Comparison of ENCODE assay signal across 8 mouse cellular contexts in the genomic region with DNA sequence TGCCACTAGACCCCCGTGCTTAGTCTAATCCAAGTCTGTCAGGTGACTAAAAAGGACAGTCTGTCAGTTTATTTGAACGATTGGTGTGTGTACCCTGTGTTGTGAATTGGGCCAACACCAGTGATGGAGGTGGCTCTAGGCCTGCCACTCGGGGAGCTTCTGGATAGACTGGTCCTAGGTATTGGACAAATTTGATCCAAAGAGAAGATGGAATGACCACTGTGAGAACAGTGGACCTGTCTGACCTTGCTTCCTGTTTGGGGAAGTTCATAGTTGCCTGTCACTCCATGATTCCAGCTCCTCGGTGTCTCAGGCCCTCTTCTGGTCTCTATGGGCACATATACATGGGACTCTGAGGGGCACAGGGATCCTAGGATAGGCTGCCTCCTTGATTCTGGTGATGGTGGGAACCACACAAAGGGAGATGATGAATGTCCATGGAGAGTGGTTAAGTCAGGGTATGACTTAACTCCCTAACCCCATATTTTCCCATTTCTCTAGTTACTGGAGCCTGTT. TPM values are rescaled to one million over a fixed set of nuclear protein-coding genes. Genes with fewer than 3 reads are reported as not detected.
DNase-seq lines count a peak whose midpoint lies in the region; ATAC-seq lines count a peak whose summit lies in the region.

No protein-coding gene starts in this region.

- peak overlapping the region; percentile 99 for H3K4me3 ChIP-seq in megakaryocyte, embryonic 14.5 days (replicated peaks)
- peak overlapping the region; percentile 91 for H3K4me3 ChIP-seq in forebrain, embryonic 13.5 days
- H3K4me3 ChIP-seq in liver, embryonic 11.5 days (ENCODE audit: low read depth, low read length): peak overlapping the region; percentile 96
- peak overlapping the region; percentile 95 for H3K4me3 ChIP-seq in stomach, embryonic 16.5 days (replicated peaks; ENCODE audit: low read length)

- no peak for ATAC-seq in megakaryocyte, adult 5-6 weeks (ENCODE audit: poor library complexity, severe bottlenecking)
- ATAC-seq in forebrain, embryonic 13.5 days: no peak
- ATAC-seq in liver, embryonic 11.5 days (replicated peaks; ENCODE audit: low FRiP score): no peak
- no peak for ATAC-seq in stomach, embryonic 16.5 days (ENCODE audit: insufficient read depth, low FRiP score)

- H3K9me3 ChIP-seq in megakaryocyte, embryonic 14.5 days: no peaks in the 10 kb centered on the region
- no peaks in the 10 kb centered on the region for H3K9me3 ChIP-seq in forebrain, embryonic 13.5 days (replicated peaks)
- H3K9me3 ChIP-seq in liver, embryonic 11.5 days (ENCODE audit: control insufficient read depth, low read length): no peaks in the 10 kb centered on the region
- no peaks in the 10 kb centered on the region for H3K9me3 ChIP-seq in stomach, embryonic 16.5 days (replicated peaks; ENCODE audit: control insufficient read depth, low read length)

- H3K4me1 ChIP-seq in megakaryocyte, embryonic 14.5 days: peaks cover 45% of the 10 kb centered on the region
- peaks cover 20% of the 10 kb centered on the region for H3K4me1 ChIP-seq in forebrain, embryonic 13.5 days
- H3K4me1 ChIP-seq in liver, embryonic 11.5 days (replicated peaks; ENCODE audit: control insufficient read depth, insufficient read depth, low read length): peaks cover 22% of the 10 kb centered on the region
- peaks cover 8% of the 10 kb centered on the region for H3K4me1 ChIP-seq in stomach, embryonic 16.5 days (ENCODE audit: control insufficient read depth, insufficient read depth, low read length)

- intact Hi-C loops in left cerebral cortex, postnatal 36 days (cut with DNase I): no loop called here

- peak overlapping the region; percentile 93 for H3K4me2 ChIP-seq in forebrain, embryonic 13.5 days
- peak overlapping the region; percentile 95 for H3K4me2 ChIP-seq in liver, embryonic 11.5 days
- H3K4me2 ChIP-seq in stomach, embryonic 16.5 days (ENCODE audit: low read depth, low read length): peak overlapping the region; percentile 91

- no peak for DNase-seq in liver, embryonic 11.5 days (ENCODE audit: low spot score)
- DNase-seq in left cerebral cortex, postnatal 36 days (ENCODE audit: low spot score in 2 of 2): no peak
- no peak for DNase-seq in urinary bladder, postnatal 4 days (ENCODE audit: low spot score in 2 of 2)
- no peak for DNase-seq in yolk sac, embryonic 10.5 days (ENCODE audit: low spot score)

- H3K36me3 ChIP-seq in megakaryocyte, embryonic 14.5 days (replicated peaks; ENCODE audit: low read length): peaks cover 37% of the 10 kb centered on the region
- H3K36me3 ChIP-seq in forebrain, embryonic 13.5 days (ENCODE audit: poor library complexity, severe bottlenecking): peaks cover 31% of the 10 kb centered on the region
- peaks cover 32% of the 10 kb centered on the region for H3K36me3 ChIP-seq in liver, embryonic 11.5 days (ENCODE audit: control insufficient read depth, insufficient read depth, low read length)
- peaks cover 16% of the 10 kb centered on the region for H3K36me3 ChIP-seq in stomach, embryonic 16.5 days (ENCODE audit: control insufficient read depth, insufficient read depth, low read length)

- no peak overlapping the region for H3K27ac ChIP-seq in forebrain, embryonic 13.5 days
- peak overlapping the region; percentile 89 for H3K27ac ChIP-seq in liver, embryonic 11.5 days (ENCODE audit: low read depth, low read length)
- no peak overlapping the region for H3K27ac ChIP-seq in stomach, embryonic 16.5 days (ENCODE audit: low read length)

- no peaks in the 10 kb centered on the region for H3K27me3 ChIP-seq in megakaryocyte, embryonic 14.5 days (replicated peaks)
- no peaks in the 10 kb centered on the region for H3K27me3 ChIP-seq in forebrain, embryonic 13.5 days
- no peaks in the 10 kb centered on the region for H3K27me3 ChIP-seq in liver, embryonic 11.5 days (replicated peaks; ENCODE audit: control insufficient read depth, insufficient read depth, low read length)
- no peaks in the 10 kb centered on the region for H3K27me3 ChIP-seq in stomach, embryonic 16.5 days (ENCODE audit: control insufficient read depth, insufficient read depth, low read length)

- WGBS in forebrain, embryonic 13.5 days: 48% methylated on average over 4 of the region's 4 CpGs
- WGBS in liver, embryonic 11.5 days: 26% methylated on average over 4 of the region's 4 CpGs
- 33% methylated on average over 4 of the region's 4 CpGs for WGBS in stomach, embryonic 16.5 days

- H3K9ac ChIP-seq in forebrain, embryonic 13.5 days: peak overlapping the region; percentile 96
- peak overlapping the region; percentile 100 for H3K9ac ChIP-seq in liver, embryonic 11.5 days (ENCODE audit: low read depth, low read length)
- H3K9ac ChIP-seq in stomach, embryonic 16.5 days (ENCODE audit: low read length): peak overlapping the region; percentile 98

RNA-seq across cellular contexts. Expression of gene Rps16, which starts 1.3 kb away (rescaled TPM):
- 495 and 2,789 TPM in 2 replicates for polyA plus RNA-seq in megakaryocyte, embryonic 14.5 days (2012; ENCODE audit: insufficient read depth, low replicate concordance)
- total RNA-seq in megakaryocyte, adult 5-6 weeks (2015): 2,258 and 2,353 TPM in 2 replicates
- 250 and 448 TPM in 2 replicates for total RNA-seq in megakaryocyte, adult 5-6 weeks (2017)
- 644 and 704 TPM in 2 replicates for polyA plus RNA-seq in forebrain, embryonic 13.5 days (2015; fragmentation: Nextera tagmentation; extraction: Ambion mirVana)
- polyA plus RNA-seq in liver, embryonic 11.5 days (2014; fragmentation: Nextera tagmentation; extraction: Ambion mirVana): 1,377 and 1,547 TPM in 2 replicates
- polyA plus RNA-seq in stomach, embryonic 16.5 days (2015; fragmentation: Nextera tagmentation; extraction: Ambion mirVana): 800 and 962 TPM in 2 replicates
- total RNA-seq in left cerebral cortex, postnatal 36 days (2021): 100 to 1,000 TPM; 425 to 456 TPM

RNA-seq across cellular contexts. Expression of gene Supt5, which starts 13.2 kb away (rescaled TPM):
- polyA plus RNA-seq in megakaryocyte, embryonic 14.5 days (2012; ENCODE audit: insufficient read depth, low replicate concordance): 73.6 and 93.3 TPM in 2 replicates
- total RNA-seq in megakaryocyte, adult 5-6 weeks (2015): 47.1 and 56.8 TPM in 2 replicates
- 61.2 and 67.5 TPM in 2 replicates for total RNA-seq in megakaryocyte, adult 5-6 weeks (2017)
- 93.4 and 102 TPM in 2 replicates for polyA plus RNA-seq in forebrain, embryonic 13.5 days (2015; fragmentation: Nextera tagmentation; extraction: Ambion mirVana)
- 77.9 and 78.9 TPM in 2 replicates for polyA plus RNA-seq in liver, embryonic 11.5 days (2014; fragmentation: Nextera tagmentation; extraction: Ambion mirVana)
- 85.7 and 86.7 TPM in 2 replicates for polyA plus RNA-seq in stomach, embryonic 16.5 days (2015; fragmentation: Nextera tagmentation; extraction: Ambion mirVana)
- 100 to 1,000 TPM; 120 to 122 TPM for total RNA-seq in left cerebral cortex, postnatal 36 days (2021)

RNA-seq across cellular contexts. Expression of gene Plekhg2, which starts 20.7 kb away (rescaled TPM):
- 13.5 and 26.9 TPM in 2 replicates for polyA plus RNA-seq in megakaryocyte, embryonic 14.5 days (2012; ENCODE audit: insufficient read depth, low replicate concordance)
- total RNA-seq in megakaryocyte, adult 5-6 weeks (2015): 11.5 and 15.2 TPM in 2 replicates
- total RNA-seq in megakaryocyte, adult 5-6 weeks (2017): 6.1 and 6.3 TPM in 2 replicates
- 43.1 and 50.0 TPM in 2 replicates for polyA plus RNA-seq in forebrain, embryonic 13.5 days (2015; fragmentation: Nextera tagmentation; extraction: Ambion mirVana)
- polyA plus RNA-seq in liver, embryonic 11.5 days (2014; fragmentation: Nextera tagmentation; extraction: Ambion mirVana): 29.2 and 34.4 TPM in 2 replicates
- polyA plus RNA-seq in stomach, embryonic 16.5 days (2015; fragmentation: Nextera tagmentation; extraction: Ambion mirVana): 49.9 and 50.7 TPM in 2 replicates
- 1 to 10 TPM; 6.2 to 9.7 TPM for total RNA-seq in left cerebral cortex, postnatal 36 days (2021)

RNA-seq across cellular contexts. Expression of gene Zfp36, which starts 28.3 kb away (rescaled TPM):
- polyA plus RNA-seq in megakaryocyte, embryonic 14.5 days (2012; ENCODE audit: insufficient read depth, low replicate concordance): 159 and 225 TPM in 2 replicates
- 350 and 368 TPM in 2 replicates for total RNA-seq in megakaryocyte, adult 5-6 weeks (2015)
- 118 and 143 TPM in 2 replicates for total RNA-seq in megakaryocyte, adult 5-6 weeks (2017)
- polyA plus RNA-seq in forebrain, embryonic 13.5 days (2015; fragmentation: Nextera tagmentation; extraction: Ambion mirVana): 4.5 and 4.8 TPM in 2 replicates
- 9.9 and 10.2 TPM in 2 replicates for polyA plus RNA-seq in liver, embryonic 11.5 days (2014; fragmentation: Nextera tagmentation; extraction: Ambion mirVana)
- polyA plus RNA-seq in stomach, embryonic 16.5 days (2015; fragmentation: Nextera tagmentation; extraction: Ambion mirVana): 26.1 and 35.1 TPM in 2 replicates
- total RNA-seq in left cerebral cortex, postnatal 36 days (2021): 1 to 10 TPM; 2.6 to 3.3 TPM

RNA-seq across cellular contexts. Expression of gene Timm50, which starts 39.9 kb away (rescaled TPM):
- polyA plus RNA-seq in megakaryocyte, embryonic 14.5 days (2012; ENCODE audit: insufficient read depth, low replicate concordance): 153 and 165 TPM in 2 replicates
- 19.5 and 26.2 TPM in 2 replicates for total RNA-seq in megakaryocyte, adult 5-6 weeks (2015)
- 19.7 and 22.1 TPM in 2 replicates for total RNA-seq in megakaryocyte, adult 5-6 weeks (2017)
- polyA plus RNA-seq in forebrain, embryonic 13.5 days (2015; fragmentation: Nextera tagmentation; extraction: Ambion mirVana): 168 and 179 TPM in 2 replicates
- polyA plus RNA-seq in liver, embryonic 11.5 days (2014; fragmentation: Nextera tagmentation; extraction: Ambion mirVana): 217 and 224 TPM in 2 replicates
- polyA plus RNA-seq in stomach, embryonic 16.5 days (2015; fragmentation: Nextera tagmentation; extraction: Ambion mirVana): 113 and 116 TPM in 2 replicates
- total RNA-seq in left cerebral cortex, postnatal 36 days (2021): 10 to 100 TPM; 44.1 to 46.3 TPM
